In the genomic region with DNA sequence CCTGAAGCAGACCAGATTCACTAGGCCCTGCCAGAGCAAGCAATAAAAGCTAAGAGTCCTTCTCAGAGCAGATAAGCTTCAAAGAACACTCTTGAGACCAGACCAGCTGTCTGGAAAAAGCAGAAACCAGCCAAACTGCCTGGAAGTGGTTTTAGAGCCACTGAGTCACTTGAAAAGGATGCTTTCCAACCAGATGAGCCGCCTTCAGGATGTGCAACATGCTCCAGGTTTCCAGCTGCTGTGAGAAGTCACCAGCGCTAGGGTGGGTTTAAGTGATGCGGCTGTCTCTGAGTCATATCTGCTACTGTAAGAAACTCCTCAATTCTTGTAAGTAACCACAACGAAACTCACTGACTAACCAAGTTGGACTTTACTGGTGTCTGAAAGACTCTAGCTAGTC, we compare ENCODE assay signal across 24 mouse cellular contexts.
DNase-seq lines count a peak whose midpoint lies in the region; ATAC-seq and TF ChIP-seq lines count a peak whose summit lies in the region.
"Had no signal": no experiment of that assay in that cellular context is flagged by ENCODE, and none has a peak within 500 bp of the region (broad histone marks: within the 10 kb centered on the region; RNA-seq: fewer than 3 reads in every experiment).

No protein-coding gene starts in this region.

- no peaks in the 10 kb centered on the region for H3K79me2 ChIP-seq in myocyte (ENCODE audit: control insufficient read depth, insufficient read depth)

- H3K4me2 ChIP-seq in myocyte (ENCODE audit: low read depth), result no peak overlapping the region
- H3K4me2 ChIP-seq in midbrain, embryonic 15.5 days, result no peak overlapping the region
- H3K4me2 ChIP-seq: limb, embryonic 15.5 days; lung, embryonic 14.5 days; midbrain, embryonic 12.5 days; stomach, embryonic 15.5 days had no signal

- WGBS in heart, embryonic 10.5 days, result 58% methylated on average over 4 of the region's 4 CpGs
- 92% methylated on average over 4 of the region's 4 CpGs for WGBS in midbrain, embryonic 15.5 days

- no peaks in the 10 kb centered on the region for H3K27me3 ChIP-seq in heart, embryonic 10.5 days (ENCODE audit: insufficient read depth, poor library complexity, severe bottlenecking)
- no peaks in the 10 kb centered on the region for H3K27me3 ChIP-seq in myocyte (ENCODE audit: control insufficient read depth, insufficient read depth, insufficient read length)
- H3K27me3 ChIP-seq in midbrain, embryonic 15.5 days (replicated peaks), result no peaks in the 10 kb centered on the region
- H3K27me3 ChIP-seq: limb, embryonic 15.5 days; midbrain, embryonic 12.5 days; stomach, embryonic 15.5 days had no signal

- 0 out of 2 replicates have a peak overlapping the region, but pooled peaks have one; percentile 10 for H3K27ac ChIP-seq in heart, embryonic 10.5 days
- no peak overlapping the region for H3K27ac ChIP-seq in midbrain, embryonic 15.5 days
- H3K27ac ChIP-seq: limb, embryonic 15.5 days; liver, embryonic 14.5 days; midbrain, embryonic 12.5 days; stomach, embryonic 15.5 days had no signal

- ATAC-seq in midbrain, embryonic 15.5 days (replicated peaks), result no peak
- ATAC-seq: forebrain, embryonic 14.5 days had no signal

- H3K4me3 ChIP-seq in heart, embryonic 10.5 days, result no peak overlapping the region
- H3K4me3 ChIP-seq in myocyte, result no peak overlapping the region
- no peak overlapping the region for H3K4me3 ChIP-seq in midbrain, embryonic 15.5 days
- H3K4me3 ChIP-seq: erythroblast, embryonic 14.5 days; limb, embryonic 15.5 days; midbrain, embryonic 12.5 days; stomach, embryonic 15.5 days had no signal

- H3ac ChIP-seq in myocyte (ENCODE audit: control insufficient read depth, insufficient read length), result no peak overlapping the region

- no peak overlapping the region for H3K9ac ChIP-seq in midbrain, embryonic 15.5 days
- H3K9ac ChIP-seq: limb, embryonic 15.5 days; liver, embryonic 14.5 days; lung, embryonic 14.5 days; midbrain, embryonic 12.5 days; stomach, embryonic 15.5 days had no signal

- no peaks in the 10 kb centered on the region for H3K36me3 ChIP-seq in heart, embryonic 10.5 days
- H3K36me3 ChIP-seq in myocyte (ENCODE audit: control insufficient read depth, insufficient read depth), result no peaks in the 10 kb centered on the region
- no peaks in the 10 kb centered on the region for H3K36me3 ChIP-seq in midbrain, embryonic 15.5 days (replicated peaks)
- H3K36me3 ChIP-seq: limb, embryonic 15.5 days; midbrain, embryonic 12.5 days; stomach, embryonic 15.5 days had no signal

- intact Hi-C loops in heart, postnatal 14 days (cut with DNase I), result no loop called here

- peak; percentile 75 for DNase-seq in heart, embryonic 10.5 days (ENCODE audit: low spot score)
- no peak for DNase-seq in heart, postnatal 14 days
- DNase-seq in 3134 (ENCODE audit: extremely low read depth, insufficient read length, low spot score), result peak; percentile 58
- DNase-seq in NIH3T3 (ENCODE audit: low read depth), result peak; percentile 61
- no peak for DNase-seq in kidney, adult 11 months
- DNase-seq: adrenal gland, postnatal 36 days; B cell, adult 2 months; cerebellum, adult 11 months; cerebellum, adult 9-11 months; gastrocnemius, postnatal 36 days; kidney, adult 18-20 months; kidney, postnatal 4 days; left cerebral cortex, postnatal 4 days; lung, embryonic 14.5 days; thymus, adult 18-20 months; thymus, postnatal 4 days had no signal

- no peak for TF ChIP-seq POLR2A in myocyte (IDR thresholded peaks at IDR 0.05; ENCODE audit: insufficient read length, low read depth)

- peaks cover 10% of the 10 kb centered on the region; the same call in 1 of the 2 replicates for H3K4me1 ChIP-seq in heart, embryonic 10.5 days
- H3K4me1 ChIP-seq in midbrain, embryonic 15.5 days, result no peaks in the 10 kb centered on the region
- H3K4me1 ChIP-seq: limb, embryonic 15.5 days; midbrain, embryonic 12.5 days; stomach, embryonic 15.5 days had no signal

- H3K9me3 ChIP-seq in heart, embryonic 10.5 days, result no peaks in the 10 kb centered on the region
- no peaks in the 10 kb centered on the region for H3K9me3 ChIP-seq in midbrain, embryonic 15.5 days
- H3K9me3 ChIP-seq: limb, embryonic 15.5 days; midbrain, embryonic 12.5 days; stomach, embryonic 15.5 days had no signal

TF ChIP-seq in myocyte, 11 proteins besides CTCF, POLR2A, EP300 and RAD21:
- TF ChIP-seq TCF12 (IDR thresholded peaks at IDR 0.05; ENCODE audit: insufficient read depth, poor library complexity, severe bottlenecking) (peak; percentile 46), TCF3 (IDR thresholded peaks at IDR 0.05; ENCODE audit: insufficient read length, low read depth) (peak; percentile 21), POLR2AphosphoS2 (IDR thresholded peaks at IDR 0.05; ENCODE audit: insufficient read length, low read depth) (no peak), SRF (IDR thresholded peaks at IDR 0.05; ENCODE audit: control insufficient read depth, insufficient read length, low read depth) (no peak), MYOD1 (IDR thresholded peaks at IDR 0.05; ENCODE audit: control insufficient read depth in 1 of 3, insufficient read length in 2 of 3, low read depth in 2 of 3) (peak in 2 of 3 experiments; percentile 77 to 80), MYOG (IDR thresholded peaks at IDR 0.05; ENCODE audit: control insufficient read depth in 1 of 3, insufficient read depth in 1 of 3, insufficient read length in 2 of 3, low read depth in 2 of 3) (peak in 1 of 3 experiments; percentile 37), E2F4 (IDR thresholded peaks at IDR 0.05; ENCODE audit: insufficient read depth) (no peak), REST (IDR thresholded peaks at IDR 0.05; ENCODE audit: insufficient read depth, insufficient read length) (no peak), MAX (IDR thresholded peaks at IDR 0.05; ENCODE audit: low read depth) (no peak)
TF ChIP-seq in myocyte: peak in this region for 4.

Comparison
In these comparisons a context has a peak if more than half of its experiments do, and no peak if none do; other contexts are left out.
1. DNase-seq: peak in heart, embryonic 10.5 days (single experiment), 3134 (single experiment) and NIH3T3 (single experiment); none in heart, postnatal 14 days (0 of 2) and kidney, adult 11 months (single experiment).